Mouse (Mus musculus) midbrain, embryonic 15.5 days (tissue): Measurements from ENCODE around the gene Cdkn2aipnl. TPM values are rescaled to one million over a fixed set of nuclear protein-coding genes. Genes with fewer than 3 reads are reported as not detected.

Experiments
- ATAC-seq: fragments of 200-750 bp; cut with Nextera tagmentation; replicated peaks from 2 replicates; pipeline ENCODE4 v1.8.0; 2017; ENCODE audit warnings: moderate TSS enrichment
- H3K27ac ChIP-seq: fragments of 300-500 bp; sonication (generic); 2 replicates; pipeline ENCODE4 v1.5.1; 2015; ENCODE audit warnings: mild to moderate bottlenecking, inconsistent platforms
- H3K27me3 ChIP-seq: fragments of 300-500 bp; sonication (generic); replicated peaks from 2 replicates; pipeline ENCODE4 v1.6.1; 2015; ENCODE audit warnings: inconsistent platforms
- H3K36me3 ChIP-seq: fragments of 300-500 bp; sonication (generic); replicated peaks from 2 replicates; pipeline ENCODE4 v1.6.1; 2015; ENCODE audit warnings: inconsistent platforms
- H3K4me1 ChIP-seq: fragments of 300-500 bp; sonication (generic); 2 replicates; pipeline ENCODE4 v1.6.1; 2015; ENCODE audit warnings: inconsistent platforms
- H3K4me2 ChIP-seq: fragments of 300-500 bp; sonication (generic); 2 replicates; pipeline ENCODE4 v1.6.1; 2015; ENCODE audit warnings: inconsistent platforms, mild to moderate bottlenecking, moderate library complexity
- H3K4me3 ChIP-seq: fragments of 300-500 bp; sonication (generic); 2 replicates; pipeline ENCODE4 v1.5.1; 2015; ENCODE audit warnings: mild to moderate bottlenecking, inconsistent platforms
- H3K9ac ChIP-seq: fragments of 300-500 bp; sonication (generic); 2 replicates; pipeline ENCODE4 v1.6.1; 2015; ENCODE audit warnings: mild to moderate bottlenecking, inconsistent platforms
- H3K9me3 ChIP-seq: fragments of 300-500 bp; sonication (generic); 2 replicates; pipeline ENCODE4 v1.6.1; 2016; ENCODE audit warnings: inconsistent platforms
- WGBS: fragments of 180-500 bp; shearing (Covaris S2); methylation state at CpG from one replicate; pipeline ENCODE4 v1.1.7; 2015; ENCODE audit warnings: mixed read lengths; 5-methylcytosine and 5-hydroxymethylcytosine counted together
- polyA plus RNA-seq: library from polyadenylated mRNA; unstranded; fragments of >200 nt; fragmentation: Nextera tagmentation; extraction: Ambion mirVana; gene quantifications from 2 replicates; pipeline ENCODE4 v1.2.1, GENCODE M21; 2015

Gene Cdkn2aipnl
- polyA plus RNA-seq, 1 experiment from 2014 or later, result 120 TPM

DNA sequence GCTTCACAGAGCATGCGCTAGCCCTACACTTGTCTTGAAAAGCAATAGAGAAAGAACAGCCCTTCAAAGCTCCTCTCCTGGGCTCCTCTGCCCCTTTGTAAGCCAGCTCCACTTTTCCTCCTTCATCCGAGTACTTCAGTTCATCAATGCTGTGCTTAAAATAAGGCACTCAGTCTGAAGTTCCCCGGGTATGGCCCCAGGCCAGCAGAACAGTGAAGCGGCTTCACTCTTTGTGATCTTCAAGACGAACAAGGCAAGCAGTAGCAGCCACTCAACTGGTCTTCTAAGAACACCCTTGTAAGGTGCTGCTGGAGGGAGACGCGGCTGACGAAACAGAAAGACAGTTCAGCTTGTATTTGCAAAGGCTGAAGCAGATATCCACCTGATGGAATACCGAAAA is 11.3 kb upstream of the Cdkn2aipnl start:
- Histone ChIP-seq H3K4me1 (no peaks in the 10 kb centered on the region), H3K4me2 (no peak overlapping the region), H3K36me3 (no peaks in the 10 kb centered on the region), H3K9ac (no peak overlapping the region), H3K9me3 (no peaks in the 10 kb centered on the region), H3K27ac (no peak overlapping the region), H3K27me3 (no peaks in the 10 kb centered on the region), H3K4me3 (no peak overlapping the region)
- WGBS, result 77% methylated on average over 9 of the region's 9 CpGs
- no peak for ATAC-seq

DNA sequence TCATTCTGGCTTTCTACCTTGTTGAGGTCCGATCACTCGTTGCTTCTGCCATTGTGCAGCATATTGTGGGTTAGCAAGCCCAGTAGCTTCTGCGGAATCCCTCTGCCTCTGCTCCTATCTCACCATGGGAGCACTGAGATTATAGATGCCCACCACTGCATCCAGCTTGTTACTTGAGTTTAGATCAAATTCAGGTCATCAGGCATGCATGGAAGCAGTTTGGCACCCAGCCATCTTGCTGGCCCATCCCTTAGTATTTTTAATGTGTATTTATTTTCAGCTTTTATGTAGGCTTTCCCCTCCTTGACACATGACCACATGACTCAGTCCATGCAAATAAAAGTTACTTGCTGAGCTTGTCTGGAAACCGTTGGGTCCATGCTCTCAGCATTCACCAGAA is 9.7 kb upstream of the Cdkn2aipnl start:
- no peak overlapping the region for H3K4me2 ChIP-seq
- H3K27me3 ChIP-seq, result no peaks in the 10 kb centered on the region
- no peak for ATAC-seq
- H3K27ac ChIP-seq, result no peak overlapping the region
- no peaks in the 10 kb centered on the region for H3K9me3 ChIP-seq
- no peak overlapping the region for H3K4me3 ChIP-seq
- no peaks in the 10 kb centered on the region for H3K4me1 ChIP-seq
- WGBS, result 89% methylated on average over 4 of the region's 4 CpGs
- H3K9ac ChIP-seq, result no peak overlapping the region
- H3K36me3 ChIP-seq, result no peaks in the 10 kb centered on the region

DNA sequence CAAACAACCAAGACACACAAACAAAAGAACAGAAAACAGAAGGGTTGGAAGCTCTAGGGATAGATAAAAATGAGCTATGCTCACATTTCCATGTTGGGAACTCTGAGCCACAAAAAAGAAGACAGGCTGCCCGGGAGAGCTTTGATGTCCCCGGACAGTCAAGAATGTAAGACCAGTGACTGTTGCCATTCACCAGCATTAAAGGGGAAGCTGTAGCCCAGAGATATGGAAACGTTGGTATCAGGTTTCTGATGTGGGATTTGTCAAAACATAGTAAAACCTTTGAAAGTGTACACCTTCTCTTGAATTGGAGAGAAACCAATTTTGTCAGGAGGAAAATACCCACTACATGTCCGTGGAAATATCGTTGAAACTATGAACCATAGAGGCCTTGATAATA is 8.0 kb upstream of the Cdkn2aipnl start:
- H3K4me1 ChIP-seq, result no peaks in the 10 kb centered on the region
- no peak overlapping the region for H3K27ac ChIP-seq
- no peak overlapping the region for H3K9ac ChIP-seq
- ATAC-seq, result no peak
- no peak overlapping the region for H3K4me2 ChIP-seq
- no peaks in the 10 kb centered on the region for H3K9me3 ChIP-seq
- 86% methylated on average over 5 of the region's 5 CpGs for WGBS
- no peaks in the 10 kb centered on the region for H3K27me3 ChIP-seq
- no peak overlapping the region for H3K4me3 ChIP-seq
- H3K36me3 ChIP-seq, result no peaks in the 10 kb centered on the region

DNA sequence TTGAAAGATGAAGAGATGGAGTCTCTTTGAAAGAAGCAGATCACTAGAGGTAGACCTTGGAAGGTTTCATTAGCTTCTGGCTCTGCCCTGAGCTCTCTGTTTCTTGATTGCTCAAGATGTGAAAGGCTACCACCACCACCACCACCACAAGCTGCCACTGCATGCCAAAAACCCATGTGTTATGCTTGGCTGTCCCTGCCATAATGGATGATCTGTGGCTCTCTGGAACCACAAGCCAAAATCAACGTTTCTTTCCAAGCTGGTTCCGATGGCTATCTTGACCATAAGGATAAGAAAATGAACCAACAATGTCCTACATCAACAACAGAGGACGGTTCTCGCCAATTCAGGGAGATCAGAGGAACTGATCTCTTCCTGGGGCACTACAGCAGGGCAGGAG is 7.4 kb upstream of the Cdkn2aipnl start:
- WGBS, result 94% methylated on average over 4 of the region's 4 CpGs
- H3K9me3 ChIP-seq, result no peaks in the 10 kb centered on the region
- H3K4me2 ChIP-seq, result no peak overlapping the region
- H3K4me3 ChIP-seq, result no peak overlapping the region
- H3K27ac ChIP-seq, result no peak overlapping the region
- no peaks in the 10 kb centered on the region for H3K27me3 ChIP-seq
- no peaks in the 10 kb centered on the region for H3K36me3 ChIP-seq
- no peak overlapping the region for H3K9ac ChIP-seq
- ATAC-seq, result no peak
- no peaks in the 10 kb centered on the region for H3K4me1 ChIP-seq

- no peaks in the 10 kb centered on the region for H3K4me1 ChIP-seq
- WGBS, result 68% methylated on average over 11 of the region's 11 CpGs
- H3K9me3 ChIP-seq, result no peaks in the 10 kb centered on the region
- ATAC-seq, result no peak
- H3K4me2 ChIP-seq, result no peak overlapping the region
- no peak overlapping the region for H3K9ac ChIP-seq
- H3K27me3 ChIP-seq, result no peaks in the 10 kb centered on the region
- H3K4me3 ChIP-seq, result no peak overlapping the region
- no peaks in the 10 kb centered on the region for H3K36me3 ChIP-seq
- no peak overlapping the region for H3K27ac ChIP-seq
Observed at GRCm38 (mm10) chr11:51960967-51961471, 6.4 kb upstream of the Cdkn2aipnl start.

- Histone ChIP-seq H3K36me3 (no peaks in the 10 kb centered on the region), H3K27me3 (no peaks in the 10 kb centered on the region), H3K9me3 (no peaks in the 10 kb centered on the region), H3K4me1 (no peaks in the 10 kb centered on the region), H3K4me2 (no peak overlapping the region), H3K27ac (no peak overlapping the region), H3K9ac (no peak overlapping the region), H3K4me3 (no peak overlapping the region)
- WGBS, result 93% methylated on average over 8 of the region's 8 CpGs
- no peak for ATAC-seq
Observed at GRCm38 (mm10) chr11:51961761-51962160, 5.7 kb upstream of the Cdkn2aipnl start.

GRCm38 (mm10) chr11:51962277-51962676 is 5.2 kb upstream of the Cdkn2aipnl start:
- peaks cover 3% of the 10 kb centered on the region; the same call in 1 of the 2 replicates for H3K4me1 ChIP-seq
- no peak overlapping the region for H3K27ac ChIP-seq
- H3K9ac ChIP-seq, result no peak overlapping the region
- ATAC-seq, result no peak
- no peaks in the 10 kb centered on the region for H3K36me3 ChIP-seq
- H3K4me3 ChIP-seq, result no peak overlapping the region
- H3K27me3 ChIP-seq, result no peaks in the 10 kb centered on the region
- WGBS, result 91% methylated on average over 7 of the region's 7 CpGs
- H3K9me3 ChIP-seq, result no peaks in the 10 kb centered on the region
- no peak overlapping the region for H3K4me2 ChIP-seq

GRCm38 (mm10) chr11:51966651-51967050 is 810 bp upstream of the Cdkn2aipnl start:
- no peak for ATAC-seq
- no peak overlapping the region for H3K27ac ChIP-seq
- peaks cover 14% of the 10 kb centered on the region for H3K36me3 ChIP-seq
- WGBS, result 86% methylated on average over 5 of the region's 5 CpGs
- H3K27me3 ChIP-seq, result no peaks in the 10 kb centered on the region
- H3K4me3 ChIP-seq, result no peak overlapping the region
- no peak overlapping the region for H3K9ac ChIP-seq
- no peaks in the 10 kb centered on the region for H3K9me3 ChIP-seq
- peaks cover 18% of the 10 kb centered on the region for H3K4me1 ChIP-seq
- H3K4me2 ChIP-seq, result no peak overlapping the region

GRCm38 (mm10) chr11:51968896-51969295 is 1.4 kb downstream of the Cdkn2aipnl start:
- H3K27ac ChIP-seq, result no peak overlapping the region
- H3K9me3 ChIP-seq, result no peaks in the 10 kb centered on the region
- no peak overlapping the region for H3K9ac ChIP-seq
- 94% methylated on average over 9 of the region's 9 CpGs for WGBS
- H3K36me3 ChIP-seq, result peaks cover 32% of the 10 kb centered on the region
- H3K4me1 ChIP-seq, result peaks cover 18% of the 10 kb centered on the region
- no peak overlapping the region for H3K4me2 ChIP-seq
- ATAC-seq, result no peak
- H3K4me3 ChIP-seq, result no peak overlapping the region
- no peaks in the 10 kb centered on the region for H3K27me3 ChIP-seq

GRCm38 (mm10) chr11:51969511-51969910 is 2.0 kb downstream of the Cdkn2aipnl start:
- no peak overlapping the region for H3K4me2 ChIP-seq
- H3K9me3 ChIP-seq, result no peaks in the 10 kb centered on the region
- WGBS, result 94% methylated on average over 2 of the region's 2 CpGs
- no peak overlapping the region for H3K27ac ChIP-seq
- peaks cover 32% of the 10 kb centered on the region for H3K36me3 ChIP-seq
- no peaks in the 10 kb centered on the region for H3K27me3 ChIP-seq
- H3K4me3 ChIP-seq, result no peak overlapping the region
- no peak overlapping the region for H3K9ac ChIP-seq
- peaks cover 18% of the 10 kb centered on the region for H3K4me1 ChIP-seq
- ATAC-seq, result no peak

- WGBS, result 96% methylated on average over 6 of the region's 6 CpGs
- H3K4me2 ChIP-seq, result no peak overlapping the region
- peaks cover 38% of the 10 kb centered on the region for H3K36me3 ChIP-seq
- no peak for ATAC-seq
- H3K4me1 ChIP-seq, result peaks cover 18% of the 10 kb centered on the region
- H3K9me3 ChIP-seq, result no peaks in the 10 kb centered on the region
- H3K9ac ChIP-seq, result no peak overlapping the region
- no peaks in the 10 kb centered on the region for H3K27me3 ChIP-seq
- H3K4me3 ChIP-seq, result no peak overlapping the region
- no peak overlapping the region for H3K27ac ChIP-seq
Observed at GRCm38 (mm10) chr11:51971644-51972043, 4.2 kb downstream of the Cdkn2aipnl start.

GRCm38 (mm10) chr11:51999611-52000289 is 32.3 kb downstream of the Cdkn2aipnl start:
- peaks cover 23% of the 10 kb centered on the region; the same call in 1 of the 2 replicates for H3K36me3 ChIP-seq
- H3K9me3 ChIP-seq, result no peaks in the 10 kb centered on the region
- H3K4me2 ChIP-seq, result peak overlapping the region; percentile 77
- peak overlapping the region; percentile 96 for H3K9ac ChIP-seq
- ATAC-seq, result peak; percentile 38
- no peaks in the 10 kb centered on the region for H3K27me3 ChIP-seq
- peak overlapping the region; percentile 98 for H3K27ac ChIP-seq
- H3K4me1 ChIP-seq, result peaks cover 44% of the 10 kb centered on the region
- peak overlapping the region; percentile 91 for H3K4me3 ChIP-seq
- under 1% methylated on average over 29 of the region's 29 CpGs for WGBS
